Mouse (Mus musculus) monocyte, adult 2 months (primary cell): ENCODE results near the gene Rwdd3.

ENCODE experiments used
- DNase-seq, 2 experiments: peaks; one replicate each; pipeline ENCODE4 v3.0.0; 2022; ENCODE audit warnings: low spot score in 2 of 2, low read depth in 1 of 2

Rwdd3 gene

DNA sequence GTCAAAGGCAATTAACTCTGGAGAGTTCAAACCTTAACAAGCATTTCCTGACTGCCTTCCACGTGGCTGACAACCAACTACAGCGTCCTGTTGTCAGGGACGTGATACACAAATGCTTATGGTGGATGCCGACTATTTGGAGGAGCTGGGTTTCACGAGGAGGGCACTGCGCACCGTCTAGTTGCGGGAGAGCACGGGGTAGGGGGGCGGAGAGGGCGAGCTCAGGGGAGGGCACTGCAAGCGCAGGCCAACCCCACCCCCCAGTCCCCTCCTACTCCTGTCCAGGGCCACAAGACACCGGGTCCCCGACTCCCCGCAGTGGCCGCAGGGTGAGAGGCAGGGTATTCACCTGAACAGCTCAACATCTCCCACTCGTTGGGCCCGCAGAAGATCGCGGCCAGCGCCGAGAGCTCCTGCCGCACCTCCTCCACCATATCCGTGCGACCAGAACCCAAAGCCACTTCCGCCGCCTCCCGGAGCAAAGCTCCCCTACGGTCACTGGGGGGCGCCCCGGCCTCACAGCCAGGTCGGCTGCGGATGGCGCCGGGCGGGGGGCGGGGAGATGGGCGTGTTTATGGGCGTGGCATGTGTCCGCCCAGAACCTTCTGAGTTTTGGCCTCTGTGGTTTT, at the start of gene Rwdd3:
Rwdd3 (minus strand) TSS at position 453 of the 629 bp plus-strand sequence.
- peak; percentile 68 to 82 for DNase-seq

GRCm38 (mm10) chr3:121217011-121217410, 45.5 kb upstream of the Rwdd3 start:
- DNase-seq = no peak

DNA sequence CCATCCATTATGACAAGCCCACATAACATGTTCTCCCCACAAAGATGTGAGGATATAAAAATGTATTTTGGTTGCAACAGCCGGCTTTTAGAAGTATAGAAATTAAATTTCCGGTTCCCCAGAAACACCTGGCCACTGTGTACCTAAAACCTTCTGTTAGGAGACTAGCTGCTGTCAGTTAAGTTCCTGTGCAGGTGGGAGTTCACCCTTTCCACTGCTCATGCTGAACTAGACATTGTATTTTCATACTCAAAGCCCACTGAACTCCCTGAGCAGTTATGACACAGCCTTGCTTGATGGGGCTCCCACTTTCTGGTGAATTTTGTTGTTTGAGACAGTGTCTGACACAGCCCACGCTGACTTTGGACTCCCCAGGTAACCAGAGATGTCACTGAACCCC, 42.0 kb upstream of the Rwdd3 start:
- DNase-seq = no peak

DNA sequence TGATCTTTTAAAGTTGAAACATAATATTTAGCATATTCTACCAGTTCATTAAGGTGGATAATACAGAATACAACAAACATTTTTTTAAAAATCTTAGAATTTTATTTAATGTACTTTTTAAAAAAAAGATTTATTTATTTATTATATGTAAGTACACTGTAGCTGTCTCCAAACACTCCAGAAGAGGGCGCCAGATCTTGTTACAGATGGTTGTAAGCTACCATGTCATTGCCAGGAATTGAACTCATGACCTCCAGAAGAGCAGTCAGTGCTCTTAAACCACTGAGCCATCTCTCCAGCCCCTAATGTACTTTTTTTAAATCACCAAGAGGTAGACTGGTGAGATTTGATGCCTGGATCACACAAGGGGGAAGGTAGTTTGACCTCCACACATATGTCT, 40.7 kb upstream of the Rwdd3 start:
- no peak for DNase-seq

GRCm38 (mm10) chr3:121208994-121209393, 37.5 kb upstream of the Rwdd3 start:
- no peak for DNase-seq

DNA sequence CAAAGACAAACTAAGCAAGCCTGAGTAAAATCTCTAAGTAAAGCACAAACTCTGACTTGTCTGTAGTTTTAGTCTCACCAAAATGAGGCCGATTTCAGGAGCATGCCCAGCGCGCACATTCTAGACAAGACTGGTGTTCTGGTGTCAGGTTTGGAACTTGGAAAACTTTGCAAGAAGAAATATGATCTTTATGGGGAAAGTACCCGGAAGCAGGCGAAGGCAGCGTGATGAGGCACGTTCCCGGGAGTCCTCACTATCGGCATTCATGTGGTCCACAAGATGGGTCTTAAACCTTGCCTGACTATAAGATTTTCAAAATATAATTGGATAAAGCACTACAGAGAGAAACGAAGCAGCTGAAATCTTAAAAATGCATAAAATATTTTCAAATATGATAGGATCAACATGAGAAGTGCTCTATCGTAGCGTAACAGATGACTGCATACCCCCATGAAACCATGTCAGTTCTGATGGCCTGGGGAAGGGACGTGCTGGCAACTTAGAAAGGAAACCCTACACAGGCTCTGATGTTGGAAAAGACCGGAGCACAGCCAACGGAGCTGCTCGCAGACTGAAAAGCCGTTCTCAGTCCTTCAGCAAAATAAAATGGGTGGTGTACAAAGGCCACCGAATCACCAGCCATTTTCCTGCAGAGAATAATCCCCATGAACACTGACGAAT, 34.8 kb upstream of the Rwdd3 start:
- DNase-seq = no peak

DNA sequence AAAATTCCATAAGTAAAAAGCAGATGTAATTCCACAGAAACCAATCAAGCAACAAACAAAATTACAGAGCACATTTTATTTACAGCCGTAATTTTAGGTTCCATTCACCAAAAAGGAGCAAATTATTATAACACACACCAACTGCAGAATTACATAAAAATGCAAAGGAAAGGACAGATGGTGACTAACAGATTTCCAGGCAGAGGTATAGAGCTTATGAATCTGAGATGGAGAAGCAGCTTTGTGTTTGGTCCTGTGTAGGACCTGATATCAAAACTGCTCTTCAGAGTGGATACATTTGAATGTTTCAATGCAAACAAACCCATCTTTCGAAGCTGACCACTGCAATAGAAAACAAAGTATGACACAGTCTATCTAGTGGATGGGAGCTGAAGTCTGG, 31.1 kb upstream of the Rwdd3 start:
- DNase-seq = no peak

DNA sequence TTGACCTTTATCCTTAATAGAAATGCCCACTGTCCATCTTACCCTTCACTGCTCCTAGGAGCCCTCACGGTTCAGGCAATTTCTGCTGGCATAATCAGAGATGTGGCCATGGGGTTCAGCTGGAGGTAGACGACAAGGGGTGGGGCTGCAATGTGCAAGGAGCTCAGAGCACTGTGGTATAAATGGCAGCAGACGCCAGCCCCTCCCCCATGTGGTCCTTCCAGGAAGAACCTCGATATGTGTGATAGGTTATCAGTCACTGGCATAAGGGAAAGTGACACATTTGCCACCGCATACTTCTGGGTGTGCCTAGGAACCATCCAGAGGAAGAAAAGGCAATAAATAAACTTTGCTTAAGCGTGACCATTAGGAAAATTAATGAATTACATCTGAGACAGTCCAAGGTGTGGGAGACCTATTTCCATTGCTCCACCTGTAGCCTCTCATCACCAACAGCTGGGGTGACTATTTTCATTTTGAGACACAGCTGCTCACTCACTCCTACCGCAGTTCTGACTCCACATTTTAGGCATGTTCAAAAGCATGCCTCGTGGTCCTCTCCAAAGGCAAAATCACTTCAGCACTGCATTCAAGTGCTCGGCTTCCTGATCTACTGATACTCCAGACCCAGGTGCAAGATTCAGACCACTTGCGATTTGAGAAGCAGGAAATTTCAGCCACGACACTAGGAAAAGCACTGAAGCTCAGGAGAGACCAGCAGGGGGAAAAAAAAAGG, 29.7 kb upstream of the Rwdd3 start:
- DNase-seq = no peak

DNA sequence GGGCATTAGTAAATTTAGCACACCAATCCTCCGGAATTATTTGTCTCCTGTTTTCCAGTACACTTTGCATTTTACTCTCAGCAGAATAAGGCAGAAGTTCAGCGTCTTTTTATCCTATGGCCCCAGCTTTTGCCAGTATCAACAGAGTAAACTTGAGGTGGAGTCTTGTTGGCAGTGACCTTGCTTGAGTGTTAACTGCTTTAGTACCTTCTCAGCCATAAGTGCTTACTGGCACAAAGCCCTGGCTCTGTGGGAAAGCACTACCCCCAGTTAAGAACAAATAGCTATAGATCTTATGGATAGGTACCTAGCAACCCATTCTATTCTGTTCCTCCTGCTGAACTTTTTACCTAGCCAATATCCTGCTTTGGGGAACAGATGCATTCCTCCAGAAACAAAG, 17.7 kb upstream of the Rwdd3 start:
- no peak for DNase-seq

DNA sequence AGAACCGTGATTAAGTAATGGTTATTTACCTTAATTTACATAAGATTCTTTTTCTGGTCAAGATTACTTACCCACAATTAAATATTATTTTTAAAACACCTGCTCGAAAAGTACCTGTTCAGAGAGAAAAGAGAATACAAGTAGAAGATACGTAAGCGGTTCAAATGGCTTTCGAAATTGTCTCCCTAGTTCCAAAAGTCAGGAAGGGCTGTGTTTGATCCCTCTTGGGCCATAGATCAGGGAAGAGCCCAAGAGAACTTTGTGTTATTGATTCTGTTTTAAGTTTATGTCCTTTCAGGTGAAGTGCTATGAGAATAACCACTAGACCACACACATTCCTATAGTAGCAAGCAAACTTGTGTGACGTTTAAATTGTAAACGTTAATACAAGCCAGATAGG, 16.0 kb upstream of the Rwdd3 start:
- DNase-seq = no peak

GRCm38 (mm10) chr3:121186925-121187324, 15.4 kb upstream of the Rwdd3 start:
- no peak for DNase-seq

- DNase-seq = no peak
Observed at GRCm38 (mm10) chr3:121185197-121185596, 13.7 kb upstream of the Rwdd3 start.

DNA sequence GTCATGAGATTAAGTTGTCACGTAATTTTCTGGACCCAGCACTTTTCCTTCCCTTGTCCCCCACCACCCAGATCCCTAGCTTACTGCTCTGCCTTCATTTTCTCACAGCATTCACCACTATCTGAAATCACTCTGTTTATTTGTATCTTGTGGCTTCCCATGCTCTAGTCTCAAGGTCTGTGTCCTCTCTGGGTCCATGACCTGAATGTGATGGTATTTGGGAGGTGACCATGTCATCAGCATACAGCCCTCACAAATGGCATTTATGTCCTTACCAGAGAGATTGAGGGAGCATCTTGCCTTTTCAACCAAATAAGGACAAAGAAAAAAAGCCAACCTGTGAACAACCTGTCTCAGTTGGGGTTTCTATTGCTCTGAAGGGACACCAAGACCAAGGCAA, 4.5 kb upstream of the Rwdd3 start:
- DNase-seq = no peak

- DNase-seq = no peak
Observed at GRCm38 (mm10) chr3:121174248-121174945, 2.9 kb upstream of the Rwdd3 start.

GRCm38 (mm10) chr3:121172718-121173117, 1.2 kb upstream of the Rwdd3 start:
- no peak for DNase-seq

DNA sequence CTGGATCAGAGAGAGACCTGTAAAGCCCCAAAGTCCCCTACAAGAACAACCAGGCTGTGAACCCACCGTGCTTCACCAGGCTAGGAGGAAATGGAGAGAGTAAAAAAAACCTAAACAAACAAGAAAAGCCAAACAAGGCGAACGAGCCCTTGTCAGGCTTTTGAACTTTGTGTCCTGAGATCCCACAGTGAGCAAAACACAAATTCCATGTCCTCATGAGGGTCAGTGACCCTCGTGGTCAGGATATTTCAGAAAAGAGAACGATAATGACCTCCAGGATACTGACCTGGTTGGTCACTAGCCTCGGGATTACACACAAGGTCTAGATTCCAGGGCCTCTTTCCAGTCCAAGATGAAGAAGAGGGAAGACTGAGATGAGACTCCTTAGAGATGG, 374 bp upstream of the Rwdd3 start:
- no peak for DNase-seq

GRCm38 (mm10) chr3:121170631-121171030, 864 bp downstream of the Rwdd3 start:
- DNase-seq = no peak

- no peak for DNase-seq
Observed at GRCm38 (mm10) chr3:121169092-121169942, 2.2 kb downstream of the Rwdd3 start.

DNA sequence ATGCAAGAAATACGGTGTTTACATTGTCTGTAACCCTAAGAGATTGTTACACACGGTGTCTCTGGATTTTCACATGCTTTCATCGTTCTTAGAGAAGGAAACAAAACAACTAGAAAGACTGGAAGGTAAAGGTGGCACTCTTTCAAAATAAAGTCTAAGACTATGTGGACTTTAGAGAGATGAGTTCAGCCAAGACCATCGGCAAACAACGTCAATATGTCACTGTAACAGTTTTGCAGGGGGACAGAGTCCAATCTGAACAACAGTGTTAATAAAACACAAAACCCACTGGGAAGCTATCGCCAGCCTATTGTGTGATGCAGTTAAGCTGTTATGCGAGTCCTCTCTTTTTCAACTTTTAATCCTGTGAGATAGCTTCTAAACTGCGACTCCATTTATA, 2.9 kb downstream of the Rwdd3 start:
- DNase-seq = no peak

- peak; percentile 45 to 50 for DNase-seq
Observed at GRCm38 (mm10) chr3:121163271-121163819, 8.2 kb downstream of the Rwdd3 start.

- DNase-seq = no peak
Observed at GRCm38 (mm10) chr3:121161661-121162060, 9.8 kb downstream of the Rwdd3 start.
